Mouse (Mus musculus) liver, adult 2 months (tissue): ENCODE measurements around the gene Deup1.

Experiments
- CTCF ChIP-seq: fragments of 200-500 bp; IDR thresholded peaks from 2 replicates; pipeline ENCODE4 v1.5.1; 2011; ENCODE audit warnings: low read depth, low read length, control low read depth
- POLR2A ChIP-seq: fragments of 200-500 bp; IDR thresholded peaks from 2 replicates; pipeline ENCODE4 v1.6.1; 2011; ENCODE audit warnings: low read length, control low read depth; ENCODE audit not compliant: insufficient read depth; ENCODE audit errors: extremely low read depth

DNA sequence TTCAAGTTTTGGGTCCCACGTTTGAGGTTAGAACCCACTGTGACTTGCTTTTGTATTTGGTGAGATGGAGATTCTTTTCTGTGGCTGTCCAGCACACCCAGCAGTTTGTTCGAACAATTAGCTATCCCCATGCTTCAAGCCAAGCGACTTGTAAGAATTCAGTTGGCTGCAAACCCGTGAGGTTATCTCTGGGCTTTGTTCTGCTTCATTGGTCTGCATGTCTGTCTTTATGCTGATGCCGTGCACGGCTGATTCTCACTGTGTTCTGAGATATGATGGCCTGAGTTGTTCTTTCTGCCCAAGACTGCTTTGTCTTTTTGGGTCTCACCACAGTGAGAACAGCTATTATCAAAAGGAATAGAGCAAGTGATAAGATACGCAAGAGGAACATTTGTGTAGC lies 10.7 kb downstream of the Deup1 start:
- TF ChIP-seq CTCF (no peak), POLR2A (no peak)
